Mouse (Mus musculus) adrenal gland, adult 8-10 months (tissue): ENCODE data around the gene Tmem120a. TPM values are rescaled to one million over a fixed set of nuclear protein-coding genes. Genes with fewer than 3 reads are reported as not detected.

Source experiments
- DNase-seq: peaks from one replicate; pipeline ENCODE4 v3.0.0; 2022
- total RNA-seq, 4 experiments: library from RNA; stranded (reverse); gene quantifications; 2 replicates each; pipeline ENCODE4 v1.2.4; 2022

Gene Tmem120a
- total RNA-seq = 10 to 100 TPM; 33.3 to 60.0 (median 44.2) TPM

GRCm38 (mm10) chr5:135743741-135744609 lies at the start of gene Tmem120a:
Gene Tmem120a (minus strand): TSS chr5:135744448.
- peak; percentile 94 for DNase-seq

GRCm38 (mm10) chr5:135782901-135783300 lies 38.7 kb upstream of the Tmem120a start:
- DNase-seq = no peak

- DNase-seq = no peak
Observed at GRCm38 (mm10) chr5:135780331-135780730, 36.1 kb upstream of the Tmem120a start.

GRCm38 (mm10) chr5:135778471-135779445 lies 34.5 kb upstream of the Tmem120a start, which contains the start of gene Mdh2:
Gene Mdh2 (plus strand): TSS chr5:135778480.
- DNase-seq = peak; percentile 100

GRCm38 (mm10) chr5:135777796-135778470 lies 33.7 kb upstream of the Tmem120a start, which contains the start of gene Styxl1:
Gene Styxl1 (minus strand): TSS chr5:135778385.
- DNase-seq = no peak

- no peak for DNase-seq
Observed at GRCm38 (mm10) chr5:135776546-135776945, 32.3 kb upstream of the Tmem120a start.

GRCm38 (mm10) chr5:135772519-135772918 lies 28.3 kb upstream of the Tmem120a start:
- DNase-seq = no peak

GRCm38 (mm10) chr5:135764971-135765370 lies 20.7 kb upstream of the Tmem120a start:
- DNase-seq = no peak

GRCm38 (mm10) chr5:135763526-135763925 lies 19.3 kb upstream of the Tmem120a start:
- no peak for DNase-seq

- no peak for DNase-seq
Observed at GRCm38 (mm10) chr5:135761881-135762280, 17.6 kb upstream of the Tmem120a start.

- no peak for DNase-seq
Observed at GRCm38 (mm10) chr5:135751595-135751994, 7.3 kb upstream of the Tmem120a start.

GRCm38 (mm10) chr5:135751041-135751440 lies 6.8 kb upstream of the Tmem120a start:
- DNase-seq = no peak

- no peak for DNase-seq
Observed at GRCm38 (mm10) chr5:135744742-135745141, 494 bp upstream of the Tmem120a start.

GRCm38 (mm10) chr5:135742941-135743740 lies 1.1 kb downstream of the Tmem120a start:
- no peak for DNase-seq

GRCm38 (mm10) chr5:135742156-135742555 lies 2.1 kb downstream of the Tmem120a start:
- no peak for DNase-seq

- DNase-seq = no peak
Observed at GRCm38 (mm10) chr5:135738266-135738665, 6.0 kb downstream of the Tmem120a start.

- DNase-seq = no peak
Observed at GRCm38 (mm10) chr5:135737154-135737553, 7.1 kb downstream of the Tmem120a start.

GRCm38 (mm10) chr5:135736544-135736943 lies 7.7 kb downstream of the Tmem120a start:
- DNase-seq = no peak

GRCm38 (mm10) chr5:135735741-135736140 lies 8.5 kb downstream of the Tmem120a start:
- DNase-seq = no peak

GRCm38 (mm10) chr5:135734057-135734680 lies 10.1 kb downstream of the Tmem120a start:
- no peak for DNase-seq

- no peak for DNase-seq
Observed at GRCm38 (mm10) chr5:135733071-135733470, 11.2 kb downstream of the Tmem120a start.
